Mouse (Mus musculus) C2C12 (cell line): ENCODE results near the gene Hipk2. TPM values are rescaled to one million over a fixed set of nuclear protein-coding genes. Genes with fewer than 3 reads are reported as not detected.
A peak's percentile ranks its signal among the peaks of the same experiment; 100 is the strongest.

Source experiments
- H3K27me3 ChIP-seq: one replicate; pipeline ENCODE4 v1.6.1; 2011; ENCODE audit not compliant: control insufficient read depth, insufficient read depth, insufficient read length
- H3K36me3 ChIP-seq: one replicate; pipeline ENCODE4 v1.6.1; 2011; ENCODE audit not compliant: control insufficient read depth, insufficient read depth
- H3K4me3 ChIP-seq: one replicate; pipeline ENCODE4 v1.5.1; 2011; ENCODE audit warnings: mild to moderate bottlenecking, control low read depth; ENCODE audit not compliant: poor library complexity, insufficient read depth, severe bottlenecking
- H3K79me2 ChIP-seq: one replicate; pipeline ENCODE4 v1.6.1; 2011; ENCODE audit not compliant: control insufficient read depth, insufficient read depth
- H3K79me3 ChIP-seq: one replicate; pipeline ENCODE4 v1.6.1; 2011; ENCODE audit warnings: low read depth, control low read depth
- H3ac ChIP-seq: one replicate; pipeline ENCODE3; 2011; ENCODE audit warnings: low read depth; ENCODE audit not compliant: control insufficient read depth, insufficient read length
- CEBPB ChIP-seq: IDR thresholded peaks from one replicate; pipeline ENCODE4 v1.6.1; 2011; ENCODE audit warnings: low read depth, mild to moderate bottlenecking, control low read depth, moderate library complexity
- CTCF ChIP-seq: IDR thresholded peaks from one replicate; pipeline ENCODE4 v1.5.1; 2011; ENCODE audit not compliant: control insufficient read depth, insufficient read depth, insufficient read length
- FOSL1 ChIP-seq: IDR thresholded peaks from one replicate; pipeline ENCODE4 v1.8.0; 2011; ENCODE audit warnings: mild to moderate bottlenecking, low read length; ENCODE audit not compliant: poor library complexity, insufficient read depth, severe bottlenecking
- MAX ChIP-seq: IDR thresholded peaks from one replicate; pipeline ENCODE4 v1.6.1; 2011; ENCODE audit warnings: mild to moderate bottlenecking, control low read depth
- MYOD1 ChIP-seq: IDR thresholded peaks from one replicate; pipeline ENCODE4 v1.6.1; 2011; ENCODE audit warnings: low read depth; ENCODE audit not compliant: control insufficient read depth, insufficient read length
- MYOG ChIP-seq: IDR thresholded peaks from one replicate; pipeline ENCODE4 v1.6.1; 2011; ENCODE audit not compliant: control insufficient read depth, insufficient read length; ENCODE audit errors: extremely low read depth
- USF1 ChIP-seq: IDR thresholded peaks from one replicate; pipeline ENCODE4 v1.6.1; 2011; ENCODE audit warnings: low read depth, mild to moderate bottlenecking, control low read depth, moderate library complexity
- polyA plus RNA-seq: library from polyadenylated mRNA; unstranded; fragments of >200 nt; fragmentation: generic; extraction: Trizol; gene quantifications from one replicate; pipeline ENCODE4 v1.2.1, GENCODE M21; 2012; ENCODE audit warnings: missing spikeins

Gene Hipk2
- polyA plus RNA-seq, 1 experiment = 13.6 TPM

GRCm38 (mm10) chr6:38748037-38748436 is 127.9 kb downstream of the Hipk2 start:
- Histone ChIP-seq H3K4me3 (no peak overlapping the region), H3K36me3 (peaks cover 30% of the 10 kb centered on the region), H3K79me2 (no peaks in the 10 kb centered on the region), H3K79me3 (peaks cover 2% of the 10 kb centered on the region), H3K27me3 (no peaks in the 10 kb centered on the region), H3ac (no peak overlapping the region)
- TF ChIP-seq CEBPB (peak; percentile 96), MAX (no peak), MYOD1 (no peak), MYOG (no peak), FOSL1 (no peak)

- H3K4me3 ChIP-seq = no peak overlapping the region
- H3ac ChIP-seq = no peak overlapping the region
- H3K27me3 ChIP-seq = no peaks in the 10 kb centered on the region
- H3K36me3 ChIP-seq = peaks cover 41% of the 10 kb centered on the region
- H3K79me3 ChIP-seq = no peaks in the 10 kb centered on the region
- TF ChIP-seq USF1 (no peak), CEBPB (no peak), MYOD1 (no peak), MYOG (no peak), MAX (no peak), FOSL1 (no peak)
- no peaks in the 10 kb centered on the region for H3K79me2 ChIP-seq
Measured at GRCm38 (mm10) chr6:38743351-38743750, 132.6 kb downstream of the Hipk2 start.

GRCm38 (mm10) chr6:38742441-38742840 is 133.5 kb downstream of the Hipk2 start:
- Histone ChIP-seq H3K79me2 (no peaks in the 10 kb centered on the region), H3K79me3 (no peaks in the 10 kb centered on the region), H3K27me3 (no peaks in the 10 kb centered on the region), H3K36me3 (peaks cover 41% of the 10 kb centered on the region), H3K4me3 (no peak overlapping the region), H3ac (no peak overlapping the region)
- TF ChIP-seq MAX = no peak
- TF ChIP-seq CEBPB = no peak
- no peak for TF ChIP-seq MYOG
- TF ChIP-seq USF1 = no peak
- no peak for TF ChIP-seq FOSL1
- TF ChIP-seq MYOD1 = no peak

- H3K4me3 ChIP-seq = no peak overlapping the region
- TF ChIP-seq MYOG (no peak), CEBPB (no peak), MAX (no peak), MYOD1 (no peak), FOSL1 (no peak), CTCF (no peak), USF1 (no peak)
- H3K79me2 ChIP-seq = no peaks in the 10 kb centered on the region
- peaks cover 39% of the 10 kb centered on the region for H3K36me3 ChIP-seq
- no peak overlapping the region for H3ac ChIP-seq
- no peaks in the 10 kb centered on the region for H3K79me3 ChIP-seq
- no peaks in the 10 kb centered on the region for H3K27me3 ChIP-seq
Measured at GRCm38 (mm10) chr6:38741024-38741423, 134.9 kb downstream of the Hipk2 start.

GRCm38 (mm10) chr6:38739266-38739665 is 136.7 kb downstream of the Hipk2 start:
- TF ChIP-seq MAX (no peak), USF1 (no peak), CTCF (no peak), MYOD1 (no peak), FOSL1 (no peak), CEBPB (no peak)
- no peak overlapping the region for H3K4me3 ChIP-seq
- no peaks in the 10 kb centered on the region for H3K79me3 ChIP-seq
- H3K36me3 ChIP-seq = peaks cover 43% of the 10 kb centered on the region
- no peak overlapping the region for H3ac ChIP-seq
- no peaks in the 10 kb centered on the region for H3K79me2 ChIP-seq
- no peaks in the 10 kb centered on the region for H3K27me3 ChIP-seq

GRCm38 (mm10) chr6:38737763-38738162 is 138.2 kb downstream of the Hipk2 start:
- H3K36me3 ChIP-seq = peaks cover 36% of the 10 kb centered on the region
- H3ac ChIP-seq = no peak overlapping the region
- no peak overlapping the region for H3K4me3 ChIP-seq
- H3K79me2 ChIP-seq = no peaks in the 10 kb centered on the region
- H3K27me3 ChIP-seq = no peaks in the 10 kb centered on the region
- no peaks in the 10 kb centered on the region for H3K79me3 ChIP-seq
- TF ChIP-seq MYOG (no peak), CTCF (no peak), CEBPB (no peak), FOSL1 (no peak), MYOD1 (no peak), USF1 (no peak), MAX (no peak)
